Mouse (Mus musculus) lung, postnatal 4 days (tissue): Measurements from ENCODE around the gene Nav1.

Source experiments
- DNase-seq, 2 experiments: peaks; one replicate each; pipeline ENCODE4 v3.0.0; 2021

The Nav1 gene

GRCm38 (mm10) chr1:135607019-135607418, at the start of gene Nav1:
TSS of gene Nav1 (minus strand) at chr1:135607295.
- no peak for DNase-seq

- DNase-seq = no peak
Observed at GRCm38 (mm10) chr1:135653909-135654308, 46.8 kb upstream of the Nav1 start.

GRCm38 (mm10) chr1:135645459-135646195, 38.5 kb upstream of the Nav1 start:
- DNase-seq = no peak

GRCm38 (mm10) chr1:135644110-135644509, 37.0 kb upstream of the Nav1 start:
- peak; percentile 56 to 75 for DNase-seq

- DNase-seq = no peak
Observed at GRCm38 (mm10) chr1:135643691-135644090, 36.6 kb upstream of the Nav1 start.

- no peak for DNase-seq
Observed at GRCm38 (mm10) chr1:135639853-135640252, 32.8 kb upstream of the Nav1 start.

GRCm38 (mm10) chr1:135639093-135639492, 32.0 kb upstream of the Nav1 start:
- no peak for DNase-seq

- DNase-seq = no peak
Observed at GRCm38 (mm10) chr1:135637574-135638008, 30.5 kb upstream of the Nav1 start.

GRCm38 (mm10) chr1:135636111-135636511, 29.0 kb upstream of the Nav1 start:
- DNase-seq = no peak

- no peak for DNase-seq
Observed at GRCm38 (mm10) chr1:135635323-135636064, 28.4 kb upstream of the Nav1 start.

- DNase-seq = peak in 1 of 2 experiments; percentile 38
Observed at GRCm38 (mm10) chr1:135634791-135635190, 27.7 kb upstream of the Nav1 start.

- DNase-seq = no peak
Observed at GRCm38 (mm10) chr1:135633884-135634283, 26.8 kb upstream of the Nav1 start.

- no peak for DNase-seq
Observed at GRCm38 (mm10) chr1:135633478-135633877, 26.4 kb upstream of the Nav1 start.

GRCm38 (mm10) chr1:135632199-135632598, 25.1 kb upstream of the Nav1 start:
- no peak for DNase-seq

- peak; percentile 91 to 95 for DNase-seq
Observed at GRCm38 (mm10) chr1:135631515-135631914, 24.4 kb upstream of the Nav1 start.

GRCm38 (mm10) chr1:135629846-135630245, 22.8 kb upstream of the Nav1 start:
- no peak for DNase-seq

- DNase-seq = no peak
Observed at GRCm38 (mm10) chr1:135626218-135626617, 19.1 kb upstream of the Nav1 start.

GRCm38 (mm10) chr1:135625741-135626140, 18.6 kb upstream of the Nav1 start:
- DNase-seq = no peak

- DNase-seq = no peak
Observed at GRCm38 (mm10) chr1:135624646-135625045, 17.6 kb upstream of the Nav1 start.

GRCm38 (mm10) chr1:135623136-135623535, 16.0 kb upstream of the Nav1 start:
- no peak for DNase-seq

GRCm38 (mm10) chr1:135621307-135621706, 14.2 kb upstream of the Nav1 start:
- DNase-seq = no peak

- DNase-seq = peak; percentile 38 to 50
Observed at GRCm38 (mm10) chr1:135619932-135620391, 12.9 kb upstream of the Nav1 start.

GRCm38 (mm10) chr1:135619130-135619529, 12.0 kb upstream of the Nav1 start:
- DNase-seq = no peak

- DNase-seq = no peak
Observed at GRCm38 (mm10) chr1:135617344-135617743, 10.2 kb upstream of the Nav1 start.
